Mouse (Mus musculus): Measurements from ENCODE around the gene Siglece.

DNA sequence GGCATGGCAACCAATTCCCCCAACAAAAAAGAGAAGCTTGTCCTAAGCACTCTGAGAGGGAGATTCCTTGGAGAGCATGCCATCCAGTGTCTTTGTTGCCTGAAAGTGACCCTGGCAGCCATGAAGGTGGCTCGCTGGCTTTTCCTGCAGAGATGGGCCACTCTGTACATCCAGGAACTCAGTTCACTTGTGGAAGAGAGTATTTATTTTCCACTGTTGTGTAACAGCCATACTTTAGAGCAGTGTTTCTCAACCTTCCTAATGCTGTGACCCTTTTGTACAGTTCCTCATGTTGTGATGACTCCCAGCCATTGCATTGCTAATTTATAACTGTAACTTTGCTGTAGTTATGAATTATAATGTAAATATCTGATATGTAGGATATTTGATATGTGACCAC is 22.8 kb downstream of the Siglece start:
- TF ChIP-seq POLR2A (IDR thresholded peaks at IDR 0.05; ENCODE audit: insufficient read depth, low read depth, low read length) (no peak), CTCF (IDR thresholded peaks at IDR 0.05; ENCODE audit: insufficient read depth, low read depth, low read length) (no peak)

Data from olfactory bulb, adult 2 months (tissue).